Mouse (Mus musculus): ENCODE results near the gene Tmem132c. TPM values are rescaled to one million over a fixed set of nuclear protein-coding genes. Genes with fewer than 3 reads are reported as not detected.

Tmem132c gene
- polyA plus RNA-seq, 1 experiment, result 0.20 TPM

DNA sequence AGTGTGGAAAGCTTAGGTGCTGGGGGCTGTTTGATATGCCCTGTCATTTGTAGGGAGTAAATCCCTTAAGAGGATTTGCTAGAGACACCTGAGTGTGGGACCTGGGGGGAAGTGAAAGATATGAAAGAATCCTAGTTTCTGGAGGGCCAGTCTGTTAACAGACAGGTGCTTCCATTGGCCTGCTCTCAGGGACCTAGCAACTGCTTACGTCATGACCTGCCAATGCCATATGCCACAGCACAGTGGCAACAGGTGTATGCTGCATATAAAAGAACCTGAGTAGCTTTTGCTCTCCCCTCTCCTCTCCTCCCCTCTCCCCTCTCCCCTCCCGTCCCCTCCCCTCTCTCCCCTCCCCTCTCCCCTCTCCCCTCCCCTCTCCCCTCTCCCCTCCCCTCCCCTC, 232.1 kb downstream of the Tmem132c start:
- no peak overlapping the region for H3K27ac ChIP-seq (ENCODE audit: control insufficient read depth, insufficient read depth, low read depth, low read length)
- H3K4me1 ChIP-seq (ENCODE audit: control insufficient read depth, insufficient read depth, low read length), result no peaks in the 10 kb centered on the region
- H3K36me3 ChIP-seq (ENCODE audit: control insufficient read depth, insufficient read depth, low read length), result no peaks in the 10 kb centered on the region
- no peak overlapping the region for H3K4me3 ChIP-seq (ENCODE audit: control insufficient read depth, low read depth, low read length)
- TF ChIP-seq CTCF (IDR thresholded peaks at IDR 0.05; ENCODE audit: control insufficient read depth, insufficient read depth, insufficient replicate concordance, low read depth, low read length), result no peak
- TF ChIP-seq POLR2A (IDR thresholded peaks at IDR 0.05; ENCODE audit: control insufficient read depth, low read depth, low read length), result no peak
- no peaks in the 10 kb centered on the region for H3K27me3 ChIP-seq (ENCODE audit: control insufficient read depth, insufficient read depth, low read length)

DNA sequence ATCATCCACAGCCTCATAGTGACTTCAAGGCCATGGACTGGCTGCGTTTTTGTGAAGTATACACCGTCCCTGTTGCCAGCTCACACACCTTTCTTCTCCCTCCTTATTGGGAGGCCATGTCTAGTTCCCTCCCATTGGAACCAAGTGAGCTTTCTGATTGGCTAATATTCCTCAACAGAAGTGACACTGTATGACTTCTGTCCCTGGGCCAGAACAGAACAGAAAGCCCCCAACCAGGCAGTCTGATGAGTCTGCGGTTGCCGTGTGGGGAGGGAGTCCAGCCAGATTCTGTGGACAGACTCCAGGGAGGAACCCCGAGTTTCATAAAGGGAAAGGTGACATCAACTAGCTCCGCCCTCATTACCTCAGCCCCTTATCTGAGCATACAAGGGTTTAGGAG, 233.2 kb downstream of the Tmem132c start:
- H3K4me3 ChIP-seq (ENCODE audit: control insufficient read depth, low read depth, low read length), result no peak overlapping the region
- no peak overlapping the region for H3K27ac ChIP-seq (ENCODE audit: control insufficient read depth, insufficient read depth, low read depth, low read length)
- no peaks in the 10 kb centered on the region for H3K36me3 ChIP-seq (ENCODE audit: control insufficient read depth, insufficient read depth, low read length)
- H3K27me3 ChIP-seq (ENCODE audit: control insufficient read depth, insufficient read depth, low read length), result no peaks in the 10 kb centered on the region
- no peaks in the 10 kb centered on the region for H3K4me1 ChIP-seq (ENCODE audit: control insufficient read depth, insufficient read depth, low read length)
- TF ChIP-seq CTCF (IDR thresholded peaks at IDR 0.05; ENCODE audit: control insufficient read depth, insufficient read depth, insufficient replicate concordance, low read depth, low read length) (no peak), POLR2A (IDR thresholded peaks at IDR 0.05; ENCODE audit: control insufficient read depth, low read depth, low read length) (no peak)

DNA sequence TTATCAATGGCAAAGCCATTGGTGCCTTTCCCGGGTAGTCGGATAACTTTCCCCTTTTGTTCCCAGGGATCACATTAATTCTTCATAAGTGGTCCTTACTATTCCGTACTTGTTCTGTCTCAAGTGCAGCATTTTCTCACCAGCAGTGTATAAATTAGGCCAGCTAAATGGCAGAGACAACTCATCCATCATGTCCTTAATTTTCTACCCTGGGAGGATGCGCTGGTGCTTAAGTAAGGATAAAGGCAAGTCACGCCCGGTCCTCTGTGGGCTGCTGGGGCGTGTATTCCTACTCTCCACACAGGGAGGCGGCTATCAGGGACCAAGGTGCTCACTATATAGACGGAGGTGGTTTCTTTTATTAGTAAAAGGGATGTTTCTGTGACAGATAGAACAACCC, 236.2 kb downstream of the Tmem132c start:
- Histone ChIP-seq H3K4me3 (ENCODE audit: control insufficient read depth, low read depth, low read length) (no peak overlapping the region), H3K36me3 (ENCODE audit: control insufficient read depth, insufficient read depth, low read length) (no peaks in the 10 kb centered on the region), H3K27me3 (ENCODE audit: control insufficient read depth, insufficient read depth, low read length) (no peaks in the 10 kb centered on the region), H3K4me1 (ENCODE audit: control insufficient read depth, insufficient read depth, low read length) (no peaks in the 10 kb centered on the region), H3K27ac (ENCODE audit: control insufficient read depth, insufficient read depth, low read depth, low read length) (no peak overlapping the region)
- TF ChIP-seq CTCF (IDR thresholded peaks at IDR 0.05; ENCODE audit: control insufficient read depth, insufficient read depth, insufficient replicate concordance, low read depth, low read length) (no peak), POLR2A (IDR thresholded peaks at IDR 0.05; ENCODE audit: control insufficient read depth, low read depth, low read length) (no peak)

GRCm38 (mm10) chr5:127478322-127478721, 236.7 kb downstream of the Tmem132c start:
- H3K4me3 ChIP-seq (ENCODE audit: control insufficient read depth, low read depth, low read length), result no peak overlapping the region
- no peaks in the 10 kb centered on the region for H3K4me1 ChIP-seq (ENCODE audit: control insufficient read depth, insufficient read depth, low read length)
- TF ChIP-seq CTCF (IDR thresholded peaks at IDR 0.05; ENCODE audit: control insufficient read depth, insufficient read depth, insufficient replicate concordance, low read depth, low read length), result no peak
- no peak for TF ChIP-seq POLR2A (IDR thresholded peaks at IDR 0.05; ENCODE audit: control insufficient read depth, low read depth, low read length)
- H3K27me3 ChIP-seq (ENCODE audit: control insufficient read depth, insufficient read depth, low read length), result no peaks in the 10 kb centered on the region
- no peak overlapping the region for H3K27ac ChIP-seq (ENCODE audit: control insufficient read depth, insufficient read depth, low read depth, low read length)
- no peaks in the 10 kb centered on the region for H3K36me3 ChIP-seq (ENCODE audit: control insufficient read depth, insufficient read depth, low read length)

DNA sequence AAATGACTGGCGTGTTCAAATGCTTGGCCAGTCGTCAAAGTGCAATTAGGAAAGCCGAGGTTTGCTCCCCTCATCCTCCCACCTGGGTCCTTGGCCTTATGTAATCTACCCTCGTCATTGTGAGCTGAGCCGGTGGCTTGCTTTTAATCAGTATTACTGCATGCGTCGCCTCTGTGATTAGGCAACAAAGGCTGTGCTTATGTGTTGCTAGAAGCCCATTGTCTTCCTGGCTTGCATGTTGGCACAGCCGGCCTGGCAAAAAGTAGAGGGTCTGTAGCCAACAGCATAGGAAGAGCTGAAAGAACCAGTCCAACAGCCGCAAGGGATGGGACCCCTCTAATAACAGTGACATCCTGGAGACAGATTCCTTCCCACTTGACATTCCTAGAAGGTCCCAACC, 239.3 kb downstream of the Tmem132c start:
- H3K4me1 ChIP-seq (ENCODE audit: control insufficient read depth, insufficient read depth, low read length), result no peaks in the 10 kb centered on the region
- no peak overlapping the region for H3K27ac ChIP-seq (ENCODE audit: control insufficient read depth, insufficient read depth, low read depth, low read length)
- TF ChIP-seq POLR2A (IDR thresholded peaks at IDR 0.05; ENCODE audit: control insufficient read depth, low read depth, low read length), result no peak
- no peak for TF ChIP-seq CTCF (IDR thresholded peaks at IDR 0.05; ENCODE audit: control insufficient read depth, insufficient read depth, insufficient replicate concordance, low read depth, low read length)
- no peaks in the 10 kb centered on the region for H3K27me3 ChIP-seq (ENCODE audit: control insufficient read depth, insufficient read depth, low read length)
- H3K36me3 ChIP-seq (ENCODE audit: control insufficient read depth, insufficient read depth, low read length), result no peaks in the 10 kb centered on the region
- no peak overlapping the region for H3K4me3 ChIP-seq (ENCODE audit: control insufficient read depth, low read depth, low read length)

GRCm38 (mm10) chr5:127481416-127481815, 239.8 kb downstream of the Tmem132c start:
- Histone ChIP-seq H3K4me1 (ENCODE audit: control insufficient read depth, insufficient read depth, low read length) (no peaks in the 10 kb centered on the region), H3K27me3 (ENCODE audit: control insufficient read depth, insufficient read depth, low read length) (no peaks in the 10 kb centered on the region), H3K4me3 (ENCODE audit: control insufficient read depth, low read depth, low read length) (no peak overlapping the region), H3K27ac (ENCODE audit: control insufficient read depth, insufficient read depth, low read depth, low read length) (no peak overlapping the region), H3K36me3 (ENCODE audit: control insufficient read depth, insufficient read depth, low read length) (no peaks in the 10 kb centered on the region)
- no peak for TF ChIP-seq POLR2A (IDR thresholded peaks at IDR 0.05; ENCODE audit: control insufficient read depth, low read depth, low read length)
- peak; percentile 13; the same call in 1 of the 2 replicates for TF ChIP-seq CTCF (IDR thresholded peaks at IDR 0.05; ENCODE audit: control insufficient read depth, insufficient read depth, insufficient replicate concordance, low read depth, low read length)

- Histone ChIP-seq H3K36me3 (ENCODE audit: control insufficient read depth, insufficient read depth, low read length) (no peaks in the 10 kb centered on the region), H3K4me1 (ENCODE audit: control insufficient read depth, insufficient read depth, low read length) (no peaks in the 10 kb centered on the region)
- no peak for TF ChIP-seq POLR2A (IDR thresholded peaks at IDR 0.05; ENCODE audit: control insufficient read depth, low read depth, low read length)
- no peak for TF ChIP-seq CTCF (IDR thresholded peaks at IDR 0.05; ENCODE audit: control insufficient read depth, insufficient read depth, insufficient replicate concordance, low read depth, low read length)
Observed at GRCm38 (mm10) chr5:127482342-127482741, 240.7 kb downstream of the Tmem132c start.

More at GRCm38 (mm10) chr5:127482342-127482741, 240.7 kb downstream of the Tmem132c start:
- Histone ChIP-seq H3K4me3 (ENCODE audit: control insufficient read depth, low read depth, low read length) (no peak overlapping the region), H3K27ac (ENCODE audit: control insufficient read depth, insufficient read depth, low read depth, low read length) (no peak overlapping the region), H3K27me3 (ENCODE audit: control insufficient read depth, insufficient read depth, low read length) (no peaks in the 10 kb centered on the region)

Measured in testis, adult 2 months (tissue).